Mouse (Mus musculus): Measurements from ENCODE around the gene Nanos3.

DNA sequence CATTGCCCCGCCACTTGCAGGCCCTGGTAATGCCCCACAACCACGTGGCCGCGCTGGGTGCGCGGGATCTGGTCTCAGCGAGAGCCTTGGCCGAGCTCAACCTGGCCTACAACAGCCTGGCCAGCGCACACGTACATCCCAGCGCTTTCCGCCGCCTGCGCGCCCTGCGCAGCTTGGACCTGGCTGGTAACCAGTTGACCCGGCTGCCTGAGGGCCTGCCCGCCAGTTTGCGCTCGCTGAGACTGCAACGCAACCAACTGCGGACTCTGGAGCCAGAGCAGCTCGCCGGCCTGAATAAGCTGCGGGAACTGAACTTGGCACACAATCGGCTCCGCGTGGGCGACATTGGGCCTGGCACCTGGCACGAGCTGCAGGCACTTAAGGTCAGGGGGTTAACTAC is 54.2 kb downstream of the Nanos3 start:
- TF ChIP-seq CTCF (IDR thresholded peaks at IDR 0.05) (no peak), EP300 (IDR thresholded peaks at IDR 0.05) (no peak)
